Mouse (Mus musculus): Measurements from ENCODE around the gene Gfod2.

DNA sequence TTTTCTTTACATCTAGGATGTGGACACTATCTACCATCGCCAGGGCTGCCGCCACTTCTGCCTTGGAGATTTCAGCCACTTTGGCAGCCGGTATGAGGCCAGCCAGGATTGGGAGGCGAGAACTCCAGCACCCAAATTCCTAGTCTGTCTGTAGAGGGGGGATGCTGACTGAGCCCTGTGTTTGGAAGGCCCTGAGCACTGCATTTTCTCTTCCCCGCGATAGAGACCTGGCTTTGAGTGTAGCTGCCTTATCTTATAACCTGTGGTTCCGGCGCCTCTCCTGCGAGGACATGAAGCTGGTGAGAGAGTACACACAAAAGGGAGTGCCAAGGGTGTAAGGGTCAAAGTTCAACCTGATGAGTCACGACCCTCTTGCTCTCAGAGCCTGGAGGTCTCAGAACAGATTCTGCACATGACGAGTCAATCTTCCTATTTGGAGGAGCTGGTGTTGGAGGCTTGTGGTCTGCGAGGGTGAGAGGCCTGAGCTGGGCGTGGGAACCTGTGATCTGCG, 70.2 kb downstream of the Gfod2 start:
- TF ChIP-seq POLR2A (IDR thresholded peaks at IDR 0.05; ENCODE audit: extremely low read depth, insufficient read depth, low read length) (no peak), CTCF (IDR thresholded peaks at IDR 0.05; ENCODE audit: extremely low read depth, insufficient read depth, low read length) (no peak)

Measured in cortical plate, adult 2 months (tissue).